Mouse (Mus musculus): ENCODE measurements around the gene Erg. TPM values are rescaled to one million over a fixed set of nuclear protein-coding genes. Genes with fewer than 3 reads are reported as not detected.

The Erg gene
- polyA plus RNA-seq, 1 experiment from 2014 or later, result 1.8 TPM

DNA sequence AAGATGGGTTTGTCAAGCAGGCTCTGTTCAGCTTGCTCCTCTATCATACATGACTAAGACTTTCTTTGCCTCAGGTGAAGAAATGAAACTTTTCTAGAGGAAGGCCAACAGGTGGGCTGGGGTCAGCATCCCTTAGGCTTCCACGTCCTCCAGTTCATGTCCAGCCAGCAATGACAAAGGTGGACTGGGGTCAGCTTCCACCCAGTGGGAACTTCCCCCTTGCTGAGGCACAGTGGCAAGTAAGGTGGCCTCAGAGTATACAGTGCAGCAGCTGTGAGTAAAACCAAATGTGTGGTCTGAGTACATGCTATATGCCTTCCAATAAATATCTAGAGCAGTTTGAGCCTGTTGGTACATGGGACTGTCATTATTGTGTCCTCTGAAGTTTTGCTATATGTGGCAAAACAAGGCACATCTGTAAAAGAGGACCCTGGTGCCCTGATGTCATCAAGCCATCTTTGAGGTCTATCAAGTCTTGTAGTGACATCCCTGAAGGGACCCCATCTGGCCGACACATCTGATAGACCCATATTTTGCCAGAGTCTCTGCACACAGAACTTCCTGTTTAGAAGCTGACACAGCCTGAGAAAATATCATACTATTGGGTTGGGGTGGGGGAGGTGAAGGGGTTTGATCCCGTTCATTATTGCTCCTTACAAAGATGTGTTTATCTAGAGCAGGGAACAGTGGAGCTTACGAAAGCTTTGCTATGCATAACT, 197.4 kb downstream of the Erg start:
- no peak for ATAC-seq (replicated peaks; ENCODE audit: low FRiP score)
- H3K9me3 ChIP-seq (ENCODE audit: control insufficient read depth, low read length), result no peaks in the 10 kb centered on the region; the same call in 1 of the 2 replicates
- no peak overlapping the region for H3K4me2 ChIP-seq (ENCODE audit: low read depth, low read length, severe bottlenecking)
- no peaks in the 10 kb centered on the region for H3K4me1 ChIP-seq (replicated peaks; ENCODE audit: control insufficient read depth, insufficient read depth, low read length)
- no peaks in the 10 kb centered on the region for H3K27me3 ChIP-seq (ENCODE audit: control insufficient read depth, insufficient read depth, low read length)
- DNase-seq (ENCODE audit: low spot score), result no peak
- no peak overlapping the region for H3K27ac ChIP-seq (ENCODE audit: low read depth, low read length)
- no peak overlapping the region for H3K4me3 ChIP-seq (ENCODE audit: low read depth, low read length)
- H3K9ac ChIP-seq (ENCODE audit: low read length), result no peak overlapping the region
- no peaks in the 10 kb centered on the region for H3K36me3 ChIP-seq (ENCODE audit: control insufficient read depth, insufficient read depth, low read length)
- 79% methylated on average over 4 of the region's 4 CpGs for WGBS

DNA sequence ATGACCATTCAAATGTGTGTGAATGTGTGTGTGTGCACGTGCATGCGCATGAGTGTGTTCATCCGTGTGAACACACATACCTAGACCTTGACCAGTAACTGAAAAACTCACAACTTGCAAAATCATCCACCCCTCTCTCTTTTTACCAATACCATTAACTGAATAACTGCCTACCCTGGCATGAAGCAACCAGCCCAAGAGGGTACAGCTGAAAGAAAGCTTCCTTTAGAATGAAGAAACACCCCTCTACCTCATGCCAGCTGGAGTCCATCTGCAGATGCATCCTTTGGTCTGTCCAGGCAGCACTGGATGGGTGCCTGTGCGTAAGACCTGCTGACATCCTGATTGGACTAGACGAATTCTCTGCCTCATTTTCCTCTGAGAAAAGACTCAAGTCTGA, 198.1 kb downstream of the Erg start:
- Histone ChIP-seq H3K9ac (ENCODE audit: low read length) (no peak overlapping the region), H3K4me2 (ENCODE audit: low read depth, low read length, severe bottlenecking) (no peak overlapping the region), H3K9me3 (ENCODE audit: control insufficient read depth, low read length) (no peaks in the 10 kb centered on the region; the same call in 1 of the 2 replicates), H3K27me3 (ENCODE audit: control insufficient read depth, insufficient read depth, low read length) (no peaks in the 10 kb centered on the region), H3K36me3 (ENCODE audit: control insufficient read depth, insufficient read depth, low read length) (no peaks in the 10 kb centered on the region), H3K4me1 (replicated peaks; ENCODE audit: control insufficient read depth, insufficient read depth, low read length) (no peaks in the 10 kb centered on the region), H3K4me3 (ENCODE audit: low read depth, low read length) (no peak overlapping the region), H3K27ac (ENCODE audit: low read depth, low read length) (no peak overlapping the region)
- ATAC-seq (replicated peaks; ENCODE audit: low FRiP score) (no peak), DNase-seq (ENCODE audit: low spot score) (no peak)
- 94% methylated on average over 5 of the region's 5 CpGs for WGBS

DNA sequence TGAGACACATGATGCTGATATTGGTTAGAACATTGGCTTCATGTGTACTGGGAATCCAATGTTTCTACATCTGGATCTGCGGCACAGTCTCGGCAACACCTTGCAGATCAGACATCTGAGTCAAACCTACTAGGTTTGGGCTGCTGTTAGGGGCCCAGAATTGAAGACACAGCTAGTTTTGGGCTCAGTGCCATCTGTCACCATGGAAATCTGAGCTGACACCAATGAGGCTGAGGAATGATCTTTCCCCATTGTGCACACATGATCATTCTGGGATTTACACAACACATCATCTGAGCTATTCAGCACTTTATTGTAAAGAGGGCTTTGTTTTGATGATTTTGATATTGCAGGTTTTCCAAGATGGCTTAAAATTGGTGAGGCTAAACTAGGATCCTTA, 199.4 kb downstream of the Erg start:
- no peaks in the 10 kb centered on the region for H3K27me3 ChIP-seq (ENCODE audit: control insufficient read depth, insufficient read depth, low read length)
- no peak for DNase-seq (ENCODE audit: low spot score)
- H3K9ac ChIP-seq (ENCODE audit: low read length), result no peak overlapping the region
- no peak overlapping the region for H3K4me3 ChIP-seq (ENCODE audit: low read depth, low read length)
- no peak for ATAC-seq (replicated peaks; ENCODE audit: low FRiP score)
- H3K4me1 ChIP-seq (replicated peaks; ENCODE audit: control insufficient read depth, insufficient read depth, low read length), result no peaks in the 10 kb centered on the region
- no peaks in the 10 kb centered on the region; the same call in 1 of the 2 replicates for H3K9me3 ChIP-seq (ENCODE audit: control insufficient read depth, low read length)
- H3K36me3 ChIP-seq (ENCODE audit: control insufficient read depth, insufficient read depth, low read length), result no peaks in the 10 kb centered on the region
- no peak overlapping the region for H3K27ac ChIP-seq (ENCODE audit: low read depth, low read length)
- H3K4me2 ChIP-seq (ENCODE audit: low read depth, low read length, severe bottlenecking), result no peak overlapping the region
- WGBS, result 96% methylated on average over 2 of the region's 2 CpGs

DNA sequence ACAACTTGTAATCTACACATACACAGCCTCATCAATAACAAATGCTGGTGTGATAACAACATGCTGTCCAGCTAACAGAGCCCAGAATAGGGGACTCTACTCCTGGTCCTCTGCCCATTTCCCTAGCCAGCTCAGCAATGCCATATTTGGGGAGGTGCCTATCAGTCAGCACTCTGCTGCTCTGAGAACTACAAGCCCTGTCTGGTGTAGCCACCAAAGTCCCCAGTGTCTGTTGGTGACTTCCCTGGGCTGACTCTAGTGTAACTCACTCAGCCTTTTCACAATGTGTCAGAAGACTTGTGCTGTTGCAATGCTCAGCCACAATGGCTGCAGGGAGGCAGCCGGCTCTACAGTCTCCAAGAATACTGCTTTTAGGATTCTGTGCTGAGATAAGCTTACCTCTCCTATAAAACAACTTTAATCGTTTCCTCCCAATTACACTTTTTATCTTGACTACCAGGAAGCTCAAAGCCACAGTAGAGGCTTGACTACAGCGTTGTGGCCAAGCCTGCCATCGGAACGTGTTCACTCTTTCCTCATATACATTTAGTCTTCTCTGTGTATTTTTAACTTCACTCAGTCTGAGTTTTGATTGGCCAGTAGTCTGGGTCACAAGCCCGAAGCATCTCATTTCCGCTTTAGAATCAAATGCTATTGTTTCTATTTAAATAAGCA, 201.0 kb downstream of the Erg start:
- Histone ChIP-seq H3K4me1 (replicated peaks; ENCODE audit: control insufficient read depth, insufficient read depth, low read length) (no peaks in the 10 kb centered on the region), H3K9me3 (ENCODE audit: control insufficient read depth, low read length) (no peaks in the 10 kb centered on the region; the same call in 1 of the 2 replicates), H3K27me3 (ENCODE audit: control insufficient read depth, insufficient read depth, low read length) (no peaks in the 10 kb centered on the region), H3K4me2 (ENCODE audit: low read depth, low read length, severe bottlenecking) (no peak overlapping the region), H3K4me3 (ENCODE audit: low read depth, low read length) (no peak overlapping the region), H3K9ac (ENCODE audit: low read length) (no peak overlapping the region), H3K27ac (ENCODE audit: low read depth, low read length) (no peak overlapping the region), H3K36me3 (ENCODE audit: control insufficient read depth, insufficient read depth, low read length) (no peaks in the 10 kb centered on the region)
- no peak for DNase-seq (ENCODE audit: low spot score)
- WGBS, result 94% methylated on average over 7 of the region's 7 CpGs
- ATAC-seq (replicated peaks; ENCODE audit: low FRiP score), result no peak

DNA sequence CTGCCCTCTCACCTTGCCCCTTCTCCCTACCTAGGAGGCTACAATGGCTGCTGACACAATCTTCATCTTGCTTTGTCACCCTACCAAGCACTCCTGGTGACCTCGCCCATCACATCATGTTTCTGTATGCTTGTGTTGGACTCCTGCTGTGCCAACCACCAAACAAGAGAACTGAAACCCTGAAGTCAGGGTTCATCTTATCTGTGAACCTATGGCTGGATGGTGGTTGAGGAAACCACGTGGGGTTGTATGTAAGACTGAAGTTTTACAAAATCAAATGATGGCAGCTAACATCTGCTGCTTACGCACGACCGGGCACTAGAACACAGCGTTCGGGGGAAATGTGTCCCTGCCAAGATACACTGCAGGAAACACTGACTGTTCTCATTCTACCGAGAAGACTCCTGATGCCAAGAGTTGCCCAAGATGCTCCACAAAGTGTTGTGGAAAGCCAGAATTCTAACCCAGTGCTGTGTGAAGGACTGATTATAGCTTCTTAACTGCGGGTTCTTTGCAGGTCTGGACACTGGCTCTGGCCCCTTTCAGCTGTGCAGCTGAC, 201.7 kb downstream of the Erg start:
- no peaks in the 10 kb centered on the region for H3K27me3 ChIP-seq (ENCODE audit: control insufficient read depth, insufficient read depth, low read length)
- no peak overlapping the region for H3K4me3 ChIP-seq (ENCODE audit: low read depth, low read length)
- H3K36me3 ChIP-seq (ENCODE audit: control insufficient read depth, insufficient read depth, low read length), result no peaks in the 10 kb centered on the region
- ATAC-seq (replicated peaks; ENCODE audit: low FRiP score), result no peak
- 93% methylated on average over 9 of the region's 9 CpGs for whole genome bisulfite sequencing
- no peak overlapping the region for H3K9ac ChIP-seq (ENCODE audit: low read length)
- H3K27ac ChIP-seq (ENCODE audit: low read depth, low read length), result no peak overlapping the region
- H3K4me2 ChIP-seq (ENCODE audit: low read depth, low read length, severe bottlenecking), result no peak overlapping the region
- H3K4me1 ChIP-seq (replicated peaks; ENCODE audit: control insufficient read depth, insufficient read depth, low read length), result no peaks in the 10 kb centered on the region
- no peaks in the 10 kb centered on the region; the same call in 1 of the 2 replicates for H3K9me3 ChIP-seq (ENCODE audit: control insufficient read depth, low read length)
- no peak for DNase-seq (ENCODE audit: low spot score)

DNA sequence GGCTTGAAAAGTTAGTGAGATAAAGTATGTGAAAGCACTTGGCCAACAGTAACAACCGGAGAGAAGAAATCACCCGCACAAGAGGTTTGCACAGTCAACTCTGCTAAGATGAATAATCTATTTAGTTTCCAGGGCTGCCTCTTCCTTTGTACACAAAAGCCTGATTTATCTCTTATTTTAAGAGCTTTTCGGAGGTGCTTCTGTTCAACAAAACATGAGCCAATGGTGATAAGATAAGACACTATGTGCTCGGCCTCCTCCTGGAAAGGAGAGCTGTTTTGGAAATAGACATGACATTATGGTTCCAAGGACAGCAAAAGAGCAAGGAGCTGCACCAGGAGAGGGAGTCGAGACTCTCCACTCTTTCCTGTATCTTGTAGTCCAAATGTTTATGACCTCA, 204.1 kb downstream of the Erg start:
- Histone ChIP-seq H3K27ac (ENCODE audit: low read depth, low read length) (no peak overlapping the region), H3K4me3 (ENCODE audit: low read depth, low read length) (no peak overlapping the region), H3K9me3 (ENCODE audit: control insufficient read depth, low read length) (no peaks in the 10 kb centered on the region; the same call in 1 of the 2 replicates), H3K9ac (ENCODE audit: low read length) (no peak overlapping the region), H3K27me3 (ENCODE audit: control insufficient read depth, insufficient read depth, low read length) (no peaks in the 10 kb centered on the region), H3K4me1 (replicated peaks; ENCODE audit: control insufficient read depth, insufficient read depth, low read length) (no peaks in the 10 kb centered on the region), H3K4me2 (ENCODE audit: low read depth, low read length, severe bottlenecking) (no peak overlapping the region), H3K36me3 (ENCODE audit: control insufficient read depth, insufficient read depth, low read length) (no peaks in the 10 kb centered on the region)
- ATAC-seq (replicated peaks; ENCODE audit: low FRiP score), result no peak
- 89% methylated on average over 5 of the region's 5 CpGs for WGBS
- no peak for DNase-seq (ENCODE audit: low spot score)

DNA sequence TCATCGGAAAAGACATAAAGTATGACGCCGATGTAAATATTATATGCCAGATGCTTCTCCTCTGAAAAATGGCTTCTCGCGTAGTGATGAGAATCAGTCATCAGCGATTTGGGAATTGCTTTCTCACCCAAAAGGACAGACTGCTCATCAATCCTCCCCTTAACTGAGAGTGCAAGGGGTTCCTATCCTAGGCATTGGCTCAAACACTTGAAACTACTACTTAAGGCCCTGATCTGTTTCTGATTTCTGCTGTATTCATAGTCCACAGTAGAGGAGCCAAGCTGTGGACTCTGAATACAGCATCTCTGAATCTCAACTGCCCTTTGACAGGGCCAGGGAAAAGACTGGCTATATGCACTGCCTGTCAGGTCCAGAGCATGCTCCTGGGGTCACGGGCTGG, 209.6 kb downstream of the Erg start:
- Histone ChIP-seq H3K9me3 (ENCODE audit: control insufficient read depth, low read length) (no peaks in the 10 kb centered on the region), H3K4me2 (ENCODE audit: low read depth, low read length, severe bottlenecking) (no peak overlapping the region), H3K36me3 (ENCODE audit: control insufficient read depth, insufficient read depth, low read length) (no peaks in the 10 kb centered on the region), H3K4me1 (replicated peaks; ENCODE audit: control insufficient read depth, insufficient read depth, low read length) (no peaks in the 10 kb centered on the region), H3K4me3 (ENCODE audit: low read depth, low read length) (no peak overlapping the region), H3K27me3 (ENCODE audit: control insufficient read depth, insufficient read depth, low read length) (no peaks in the 10 kb centered on the region), H3K9ac (ENCODE audit: low read length) (no peak overlapping the region), H3K27ac (ENCODE audit: low read depth, low read length) (no peak overlapping the region)
- DNase-seq (ENCODE audit: low spot score), result no peak
- ATAC-seq (replicated peaks; ENCODE audit: low FRiP score), result no peak
- 94% methylated on average over 7 of the region's 7 CpGs for WGBS

DNA sequence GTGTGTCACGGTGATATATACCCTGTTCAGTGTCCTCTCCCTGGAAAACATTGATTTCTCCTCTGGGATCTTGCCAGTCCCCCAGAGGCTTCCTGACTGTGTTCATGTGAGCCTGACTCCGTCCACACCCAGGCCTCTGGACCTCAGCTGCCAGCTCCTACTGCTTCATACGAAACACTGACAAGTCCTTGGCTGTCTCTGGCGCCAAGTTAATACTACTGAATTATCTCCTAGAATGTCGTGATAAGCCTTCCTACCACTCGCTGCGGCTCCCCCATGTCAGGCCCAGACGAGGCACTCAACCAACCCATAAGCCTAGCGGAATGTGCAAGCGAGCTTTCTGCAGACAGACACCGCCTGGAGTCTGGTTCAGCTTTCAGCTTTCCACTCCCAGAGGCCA, 210.0 kb downstream of the Erg start:
- DNase-seq (ENCODE audit: low spot score) (no peak), ATAC-seq (replicated peaks; ENCODE audit: low FRiP score) (no peak)
- Histone ChIP-seq H3K36me3 (ENCODE audit: control insufficient read depth, insufficient read depth, low read length) (no peaks in the 10 kb centered on the region), H3K4me1 (replicated peaks; ENCODE audit: control insufficient read depth, insufficient read depth, low read length) (no peaks in the 10 kb centered on the region), H3K4me2 (ENCODE audit: low read depth, low read length, severe bottlenecking) (no peak overlapping the region), H3K4me3 (ENCODE audit: low read depth, low read length) (no peak overlapping the region), H3K9ac (ENCODE audit: low read length) (no peak overlapping the region), H3K9me3 (ENCODE audit: control insufficient read depth, low read length) (no peaks in the 10 kb centered on the region), H3K27me3 (ENCODE audit: control insufficient read depth, insufficient read depth, low read length) (no peaks in the 10 kb centered on the region), H3K27ac (ENCODE audit: low read depth, low read length) (no peak overlapping the region)
- 84% methylated on average over 11 of the region's 11 CpGs for WGBS
